Mouse (Mus musculus) embryo, embryonic 10.5 days (tissue): ENCODE measurements at regions not wholly inside any gene's neighbourhood (a gene's known extent, or its start where the extent isn't known, plus 50 kb on each side); places are given as distances from the start of the nearest gene placed in this dataset.
A peak's percentile ranks its signal among the peaks of the same experiment; 100 is the strongest.

Experiments used
- DNase-seq: peaks from one replicate; pipeline ENCODE4 v3.0.0-alpha.2; 2015; ENCODE audit warnings: low spot score

DNA sequence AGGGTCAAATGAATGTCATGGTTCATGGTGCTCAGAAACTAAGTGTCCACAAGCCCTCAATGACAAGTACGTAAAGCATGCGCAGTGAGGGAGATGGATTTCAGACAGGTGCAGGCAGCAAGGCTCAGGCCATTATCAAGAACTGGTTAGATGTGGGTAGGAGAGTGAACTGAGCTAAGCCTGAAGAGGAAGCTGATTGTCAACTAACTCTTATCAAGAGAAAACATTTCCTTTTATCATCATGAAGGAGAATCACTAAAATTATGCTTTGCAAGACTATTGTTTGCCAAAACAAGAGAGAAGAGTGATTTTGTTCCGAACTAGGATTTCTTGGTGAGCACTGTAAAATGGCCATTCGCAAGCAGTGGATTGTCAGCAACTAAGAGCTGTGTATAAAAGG, 164.7 kb upstream of the Fam98a start:
- no peak for DNase-seq

GRCm38 (mm10) chr17:75714578-75714977, 162.8 kb upstream of the Fam98a start:
- no peak for DNase-seq

- no peak for DNase-seq
Measured at GRCm38 (mm10) chr17:75714059-75714458, 162.3 kb upstream of the Fam98a start.

GRCm38 (mm10) chr17:75707687-75708086, 155.9 kb upstream of the Fam98a start:
- DNase-seq, result no peak

GRCm38 (mm10) chr17:75705357-75705756, 153.6 kb upstream of the Fam98a start:
- DNase-seq, result no peak

GRCm38 (mm10) chr17:75703865-75704264, 152.1 kb upstream of the Fam98a start:
- peak; percentile 57 for DNase-seq

DNA sequence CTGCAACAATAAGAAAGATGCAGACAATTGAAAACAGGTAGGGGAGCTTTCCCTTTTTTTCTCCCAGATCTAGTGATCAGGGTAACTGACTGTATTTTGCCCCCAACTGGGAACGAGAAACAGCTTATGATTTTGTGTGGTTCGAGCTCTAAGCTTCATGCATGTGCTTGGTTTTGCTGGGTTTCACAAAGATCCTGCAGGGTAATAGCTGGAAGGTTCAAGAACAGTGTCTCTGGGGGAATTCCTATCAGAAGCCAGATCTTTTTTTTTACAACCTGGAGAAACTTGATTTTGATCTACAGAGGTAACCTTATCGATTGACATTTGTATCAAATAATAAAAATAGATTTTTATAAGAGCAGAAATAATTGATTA, 145.0 kb upstream of the Fam98a start:
- DNase-seq, result no peak

GRCm38 (mm10) chr17:75696103-75696728, 144.5 kb upstream of the Fam98a start:
- DNase-seq, result no peak

GRCm38 (mm10) chr17:75685927-75686326, 134.2 kb upstream of the Fam98a start:
- no peak for DNase-seq

DNA sequence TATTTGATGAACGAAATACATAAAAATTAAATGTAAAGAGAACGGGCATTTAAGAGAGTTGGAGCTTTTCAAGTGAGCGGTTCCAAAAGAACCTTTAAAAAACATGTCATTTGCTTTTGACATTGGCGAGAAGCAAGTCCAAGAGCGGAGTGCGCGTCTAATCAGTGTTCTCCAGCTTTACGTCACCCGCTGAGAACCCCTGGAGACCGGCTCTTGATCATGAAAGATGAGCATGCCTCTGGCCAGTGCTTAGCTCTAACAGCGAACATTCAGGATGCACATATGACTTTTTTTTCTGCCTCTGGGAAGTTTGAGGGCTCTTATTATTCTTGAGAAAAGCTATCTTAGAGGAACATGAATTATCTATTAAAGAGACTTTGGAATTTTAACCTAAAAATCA, 95.2 kb upstream of the Fam98a start:
- DNase-seq, result no peak

DNA sequence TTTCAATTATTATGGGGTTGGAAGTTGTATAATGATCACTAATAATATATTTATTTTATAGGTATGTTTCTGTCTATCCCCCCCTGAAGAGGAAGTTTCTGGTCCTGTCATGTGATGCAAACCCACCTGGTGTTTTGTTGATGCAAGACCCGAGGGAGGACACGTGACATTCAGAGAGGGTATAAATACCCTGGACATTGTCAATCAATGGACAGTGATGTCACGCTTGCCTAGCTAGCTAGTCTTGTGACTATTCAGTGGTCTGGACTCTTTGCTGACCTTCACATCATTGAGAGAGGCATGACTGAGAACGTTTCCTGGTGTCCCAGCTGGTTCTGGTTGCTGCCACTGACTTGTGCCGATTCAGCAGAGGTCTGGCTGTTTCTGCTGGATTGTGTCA, 93.0 kb upstream of the Fam98a start:
- no peak for DNase-seq

DNA sequence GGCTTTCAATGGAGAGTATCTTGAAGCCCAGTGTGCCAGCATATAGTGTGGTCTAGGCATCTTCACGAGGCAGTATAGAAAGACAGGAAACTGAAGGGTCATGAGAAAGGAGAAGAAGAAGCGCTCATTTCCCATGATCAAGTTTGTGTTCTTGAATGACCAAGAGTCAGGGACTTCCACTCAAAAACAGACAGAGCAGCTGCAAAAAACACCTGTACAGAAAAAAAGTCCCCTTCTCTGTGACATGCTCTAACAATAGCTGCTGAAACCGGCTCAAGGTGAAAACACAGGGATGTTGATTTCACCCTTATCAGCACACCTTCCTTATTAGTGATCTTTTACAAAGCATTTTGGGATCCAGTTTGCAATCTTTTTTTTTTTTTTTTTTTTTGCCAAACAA, 90.6 kb upstream of the Fam98a start:
- DNase-seq, result no peak

DNA sequence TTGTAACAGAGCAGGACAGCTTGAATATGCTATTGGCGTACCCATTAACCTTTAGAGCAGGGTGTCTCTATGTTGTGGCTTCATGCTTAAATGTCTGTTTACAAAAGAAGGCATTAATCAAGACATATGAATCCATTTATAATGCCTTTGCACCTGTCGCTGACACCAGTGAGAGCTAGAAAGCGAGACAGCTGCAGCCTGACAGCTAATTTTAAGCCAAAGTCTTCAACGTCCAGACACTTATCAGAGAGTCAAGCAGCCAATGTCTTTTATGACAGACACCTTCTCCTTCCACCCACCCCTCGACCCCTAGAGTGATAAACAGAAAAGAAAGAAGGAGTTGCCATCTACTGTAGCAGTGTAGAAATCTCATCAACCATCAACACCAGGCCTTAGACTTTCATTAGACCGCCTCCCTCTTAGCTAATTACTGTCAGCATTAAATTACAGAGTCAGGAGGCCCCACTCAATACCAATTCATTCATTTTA, 89.3 kb upstream of the Fam98a start:
- DNase-seq, result peak; percentile 20

- no peak for DNase-seq
Measured at GRCm38 (mm10) chr17:75640575-75640974, 88.8 kb upstream of the Fam98a start.

- no peak for DNase-seq
Measured at GRCm38 (mm10) chr17:75629857-75630256, 78.1 kb upstream of the Fam98a start.

DNA sequence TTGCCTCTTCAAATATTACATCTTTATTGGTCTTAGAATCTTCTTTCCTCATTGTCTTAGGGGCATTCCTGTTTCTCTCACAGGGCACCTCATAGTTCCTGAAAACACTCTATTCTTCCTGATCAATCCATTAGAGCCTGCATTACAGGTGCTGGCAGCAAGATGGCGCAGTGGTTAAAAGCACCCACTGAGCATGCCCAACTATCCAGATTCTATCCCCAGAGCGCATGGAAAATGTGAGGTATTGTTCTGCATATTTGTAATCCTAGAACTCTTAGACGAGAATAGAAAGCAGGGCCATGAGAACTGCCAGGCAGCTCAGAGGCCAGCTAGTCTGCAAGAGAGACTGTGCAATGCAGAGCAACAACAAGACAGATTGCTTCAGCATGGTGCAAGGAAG, 67.7 kb upstream of the Fam98a start:
- peak; percentile 24 for DNase-seq

DNA sequence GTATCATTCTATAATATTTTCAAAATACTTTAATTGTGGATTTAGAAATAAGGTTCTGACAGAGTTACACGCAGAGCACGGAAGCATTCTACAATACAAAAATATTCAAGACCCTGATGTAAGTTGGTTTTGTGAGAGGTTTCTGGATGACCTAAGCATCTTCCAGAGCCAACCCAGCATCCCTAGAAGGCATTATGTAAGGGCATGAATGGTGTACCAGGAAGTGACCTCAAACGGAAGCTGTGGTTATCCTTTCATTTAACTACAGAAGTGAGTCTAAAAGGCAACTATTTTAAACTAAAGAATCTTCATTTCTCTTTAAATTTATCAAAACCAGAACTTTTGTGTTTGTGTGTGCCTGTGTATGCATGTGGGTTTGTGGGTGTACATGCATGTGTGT, 66.8 kb upstream of the Fam98a start:
- DNase-seq, result no peak

GRCm38 (mm10) chr17:75617280-75617679, 65.5 kb upstream of the Fam98a start:
- DNase-seq, result peak; percentile 83

GRCm38 (mm10) chr17:75615335-75615734, 63.6 kb upstream of the Fam98a start:
- DNase-seq, result peak; percentile 54

DNA sequence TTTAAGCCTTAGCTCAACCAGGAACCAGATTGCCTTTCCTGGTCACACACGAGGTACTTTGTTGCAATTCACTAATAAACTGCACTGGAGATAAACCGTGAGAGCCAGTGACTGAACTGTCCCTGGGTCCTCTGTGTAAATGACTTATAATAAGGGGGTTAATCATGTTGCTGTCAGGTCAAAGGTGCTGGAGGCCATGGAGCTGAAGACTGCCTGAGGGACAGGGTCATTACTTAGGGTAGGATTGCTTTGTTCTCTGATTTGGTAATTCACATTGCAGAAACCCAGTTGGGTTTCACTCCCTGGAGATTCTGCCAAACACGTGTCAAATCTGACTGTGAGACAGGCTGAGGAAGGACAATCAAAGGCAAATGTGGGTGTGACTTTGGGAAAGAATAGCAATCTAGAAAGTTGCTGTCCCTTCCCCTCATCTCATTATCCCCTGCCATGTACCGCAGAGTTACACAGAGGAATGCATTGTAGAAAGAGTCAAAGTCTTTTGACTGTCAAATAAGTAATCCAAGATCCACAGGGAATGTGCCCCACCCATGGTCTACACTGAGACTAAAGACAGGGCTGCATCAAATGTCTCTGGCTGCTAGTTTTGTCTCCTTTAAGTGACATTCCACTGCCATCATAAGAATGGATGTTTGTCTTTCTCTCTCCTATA, 51.8 kb upstream of the Fam98a start:
- DNase-seq, result peak; percentile 64
